Mouse (Mus musculus): Measurements from ENCODE around the gene Snx21. TPM values are rescaled to one million over a fixed set of nuclear protein-coding genes. Genes with fewer than 3 reads are reported as not detected.
A peak's percentile ranks its signal among the peaks of the same experiment; 100 is the strongest.

Gene Snx21
- polyA plus RNA-seq, 1 experiment from 2014 or later = 25.0 TPM

DNA sequence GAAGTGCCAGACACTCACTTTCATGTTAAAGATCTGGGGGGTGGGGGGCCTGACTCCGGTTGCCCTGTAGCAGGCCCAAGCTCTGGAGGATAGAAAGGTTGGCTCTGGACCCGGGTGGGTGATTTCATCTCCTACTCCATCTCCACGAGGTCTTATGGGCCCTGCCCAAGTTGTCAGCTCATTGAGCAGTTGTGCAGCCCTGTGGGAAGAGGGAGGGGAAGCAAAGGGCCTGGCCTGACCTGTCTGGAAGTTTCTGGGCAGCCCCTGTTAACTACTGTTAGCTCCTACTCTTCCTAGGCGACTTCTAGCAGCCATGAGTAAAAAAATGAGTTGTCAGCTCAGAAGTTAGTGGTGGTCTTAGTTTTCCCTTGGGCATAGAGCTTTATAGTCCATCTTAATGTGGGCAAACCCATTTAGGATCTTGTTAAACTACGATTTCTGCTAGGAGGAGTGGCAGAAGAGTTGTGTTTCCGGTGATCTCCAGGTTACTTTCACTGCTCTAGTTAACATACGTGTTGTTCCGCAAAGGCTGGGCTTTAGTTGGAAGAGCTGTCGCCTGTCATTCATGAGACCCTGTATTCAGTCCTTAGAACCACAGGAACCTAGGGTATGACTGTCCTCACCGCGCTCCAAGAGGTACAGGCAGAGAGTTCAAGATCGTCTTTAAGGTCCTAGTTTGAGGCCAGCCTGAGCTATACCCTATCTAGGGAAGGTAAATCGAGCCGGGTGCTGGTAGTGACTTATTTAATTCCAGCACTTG, 12.2 kb upstream of the Snx21 start:
- ATAC-seq (ENCODE audit: insufficient number of reproducible peaks, insufficient read depth, low FRiP score, low TSS enrichment, low read depth) = no peak
- H3K36me3 ChIP-seq = peaks cover 19% of the 10 kb centered on the region
- no peaks in the 10 kb centered on the region for H3K27me3 ChIP-seq
- H3K4me2 ChIP-seq = no peak overlapping the region
- H3K4me1 ChIP-seq = peaks cover 24% of the 10 kb centered on the region
- H3K9me3 ChIP-seq = no peaks in the 10 kb centered on the region
- H3K4me3 ChIP-seq = no peak overlapping the region
- no peak overlapping the region for H3K9ac ChIP-seq
- 76% methylated on average over 14 of the region's 14 CpGs for WGBS
- no peak overlapping the region for H3K27ac ChIP-seq

DNA sequence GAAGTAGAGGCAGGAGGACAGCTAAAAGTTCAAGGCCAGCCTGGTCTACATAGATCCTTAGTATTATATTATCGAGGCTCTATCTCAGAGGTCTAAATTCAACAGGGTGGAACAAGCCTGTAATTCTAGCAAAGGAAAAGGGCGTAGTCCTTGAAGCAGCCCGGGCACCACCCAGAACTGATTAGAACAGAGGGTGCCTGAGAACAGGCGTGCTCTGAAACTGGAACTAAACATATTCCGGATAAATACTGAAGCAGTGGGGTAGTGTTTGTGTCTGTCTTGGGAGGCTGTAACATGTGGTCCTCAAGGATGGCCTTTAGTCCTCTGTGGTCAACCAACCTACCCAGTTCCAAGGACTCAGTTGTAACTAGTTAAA, 11.6 kb upstream of the Snx21 start:
- no peak for ATAC-seq (ENCODE audit: insufficient number of reproducible peaks, insufficient read depth, low FRiP score, low TSS enrichment, low read depth)
- no peak overlapping the region for H3K4me2 ChIP-seq
- H3K9ac ChIP-seq = no peak overlapping the region
- no peak overlapping the region for H3K4me3 ChIP-seq
- no peaks in the 10 kb centered on the region for H3K27me3 ChIP-seq
- peaks cover 19% of the 10 kb centered on the region for H3K36me3 ChIP-seq
- H3K27ac ChIP-seq = no peak overlapping the region
- peaks cover 24% of the 10 kb centered on the region for H3K4me1 ChIP-seq
- no peaks in the 10 kb centered on the region for H3K9me3 ChIP-seq
- 85% methylated on average over 5 of the region's 5 CpGs for WGBS

DNA sequence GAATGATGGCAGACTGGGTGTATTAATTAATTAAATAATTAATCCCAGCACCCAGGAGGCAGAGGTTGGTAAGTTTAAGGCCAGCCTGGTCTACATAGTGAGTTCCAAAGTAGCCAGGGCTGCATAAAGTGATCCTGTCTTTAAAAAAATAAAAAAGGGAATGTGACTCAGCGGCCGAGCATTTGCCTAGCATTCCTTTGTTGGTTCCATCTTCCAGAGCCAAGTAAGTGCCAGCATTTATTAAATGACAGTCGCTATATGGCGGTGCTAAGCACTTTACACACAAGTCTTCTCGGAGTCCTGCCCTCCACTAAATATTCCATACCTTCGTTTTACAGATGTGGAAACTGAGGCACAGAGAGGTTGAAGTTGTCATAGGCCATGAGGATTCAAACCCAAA, 9.5 kb upstream of the Snx21 start:
- Histone ChIP-seq H3K36me3 (peaks cover 18% of the 10 kb centered on the region), H3K27me3 (no peaks in the 10 kb centered on the region), H3K4me3 (no peak overlapping the region), H3K4me1 (peaks cover 11% of the 10 kb centered on the region), H3K27ac (no peak overlapping the region), H3K9ac (no peak overlapping the region), H3K9me3 (no peaks in the 10 kb centered on the region), H3K4me2 (no peak overlapping the region)
- ATAC-seq (ENCODE audit: insufficient number of reproducible peaks, insufficient read depth, low FRiP score, low TSS enrichment, low read depth) = no peak
- 88% methylated on average over 6 of the region's 6 CpGs for WGBS

DNA sequence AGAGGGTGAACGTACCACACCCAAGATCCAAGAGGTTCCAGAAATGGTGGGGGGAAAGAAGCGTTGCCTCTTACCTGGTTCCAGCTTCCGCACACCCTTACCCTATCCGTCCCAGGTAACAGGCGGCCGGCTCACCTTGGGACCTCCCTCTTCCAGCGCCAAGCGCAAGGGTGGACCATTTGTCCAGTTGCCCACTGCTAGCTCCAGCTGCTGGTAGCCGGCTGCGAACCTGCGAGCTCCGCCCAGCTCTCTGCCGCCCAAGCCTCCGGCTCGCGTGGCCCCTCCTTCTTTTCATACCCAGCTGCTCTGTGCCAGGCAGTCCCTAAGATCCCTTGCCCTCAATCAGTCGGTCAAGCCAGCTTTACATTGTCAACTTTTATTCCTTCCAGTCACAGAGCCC, 8.8 kb upstream of the Snx21 start:
- Histone ChIP-seq H3K4me3 (no peak overlapping the region), H3K9ac (no peak overlapping the region), H3K27ac (no peak overlapping the region), H3K9me3 (no peaks in the 10 kb centered on the region), H3K27me3 (no peaks in the 10 kb centered on the region), H3K4me1 (peaks cover 5% of the 10 kb centered on the region), H3K36me3 (peaks cover 12% of the 10 kb centered on the region), H3K4me2 (no peak overlapping the region)
- no peak for ATAC-seq (ENCODE audit: insufficient number of reproducible peaks, insufficient read depth, low FRiP score, low TSS enrichment, low read depth)
- 64% methylated on average over 17 of the region's 17 CpGs for WGBS

DNA sequence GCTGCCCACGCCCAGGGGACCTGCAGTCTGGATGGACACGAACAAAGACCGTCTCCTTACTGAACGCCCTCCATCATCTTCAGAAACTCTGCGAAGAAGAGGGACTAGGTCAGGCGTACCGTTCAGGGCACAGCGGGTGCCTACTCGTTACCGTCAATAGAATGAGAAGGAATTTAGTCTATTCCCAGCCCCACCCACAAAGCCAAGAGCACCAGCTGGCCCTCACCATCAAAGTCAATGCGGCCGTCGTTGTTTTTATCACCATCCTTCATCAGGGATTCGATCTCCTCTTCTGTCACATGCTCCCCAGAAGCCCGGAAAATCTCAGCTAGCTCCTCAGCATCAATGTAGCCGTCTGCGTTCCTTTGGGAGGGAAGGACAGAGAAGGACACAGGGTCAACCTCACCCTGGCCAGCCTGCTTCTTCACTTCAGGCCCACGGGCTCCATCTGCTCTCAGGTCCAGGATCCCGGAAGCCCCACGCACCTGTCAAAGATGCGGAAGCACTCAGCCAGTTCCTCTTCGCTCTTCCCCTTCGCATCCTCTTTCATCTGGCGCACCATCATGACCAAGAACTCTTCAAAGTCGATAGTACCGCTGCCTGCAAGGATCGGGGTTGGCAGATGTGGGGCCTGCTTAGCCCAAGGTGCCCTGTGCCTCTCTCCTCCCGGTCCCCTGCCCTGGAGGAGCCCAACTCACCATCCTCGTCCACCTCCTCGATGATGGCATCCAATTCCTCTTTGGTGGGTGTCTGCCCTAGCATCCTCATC, 8.2 kb upstream of the Snx21 start:
- Histone ChIP-seq H3K9me3 (no peaks in the 10 kb centered on the region), H3K27me3 (no peaks in the 10 kb centered on the region), H3K4me1 (no peaks in the 10 kb centered on the region; the same call in 1 of the 2 replicates), H3K36me3 (0 out of 2 replicates have a peak, but pooled peaks cover 5% of the 10 kb centered on the region), H3K9ac (no peak overlapping the region), H3K27ac (no peak overlapping the region), H3K4me3 (no peak overlapping the region), H3K4me2 (no peak overlapping the region)
- WGBS = 82% methylated on average over 30 of the region's 30 CpGs
- no peak for ATAC-seq (ENCODE audit: insufficient number of reproducible peaks, insufficient read depth, low FRiP score, low TSS enrichment, low read depth)

DNA sequence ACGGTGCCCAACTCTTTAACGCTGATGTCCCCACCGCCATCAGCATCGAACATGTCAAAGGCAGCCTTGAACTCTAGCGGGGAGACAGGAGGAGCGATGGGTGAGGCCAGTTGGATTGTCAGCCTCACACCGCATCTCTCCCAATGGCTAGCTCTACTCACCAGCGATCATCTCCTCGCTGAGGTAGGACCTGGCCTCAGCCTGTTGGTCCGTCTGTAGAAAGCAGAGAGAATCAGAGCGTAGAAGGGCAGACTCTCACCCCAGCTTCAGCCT, 7.7 kb upstream of the Snx21 start:
- Histone ChIP-seq H3K4me3 (no peak overlapping the region), H3K9ac (no peak overlapping the region), H3K9me3 (no peaks in the 10 kb centered on the region), H3K27me3 (no peaks in the 10 kb centered on the region), H3K36me3 (0 out of 2 replicates have a peak, but pooled peaks cover under 1% of the 10 kb centered on the region), H3K4me2 (no peak overlapping the region), H3K27ac (no peak overlapping the region), H3K4me1 (no peaks in the 10 kb centered on the region)
- WGBS = 94% methylated on average over 11 of the region's 11 CpGs
- ATAC-seq (ENCODE audit: insufficient number of reproducible peaks, insufficient read depth, low FRiP score, low TSS enrichment, low read depth) = no peak

DNA sequence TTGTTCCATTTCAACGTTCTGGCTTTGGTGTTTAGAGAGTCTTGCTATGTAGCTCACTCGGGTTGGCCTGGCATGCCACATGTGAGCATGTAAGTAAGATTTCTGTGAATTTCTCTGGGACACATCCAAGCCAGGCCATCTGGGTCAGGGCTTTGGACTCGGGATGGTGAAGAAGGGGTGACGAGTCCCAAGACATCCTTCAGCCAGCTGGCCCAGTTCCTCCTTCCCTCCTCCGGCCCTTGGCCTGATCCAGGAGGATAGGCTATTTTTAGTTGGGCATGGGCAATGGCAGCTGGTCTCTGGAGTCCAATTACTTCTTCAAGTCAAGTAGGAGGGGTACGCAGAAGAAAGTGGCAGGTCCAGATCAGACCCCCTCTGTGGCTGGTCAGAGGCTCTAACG, 6.8 kb upstream of the Snx21 start:
- Histone ChIP-seq H3K4me2 (no peak overlapping the region), H3K4me3 (no peak overlapping the region), H3K4me1 (no peaks in the 10 kb centered on the region), H3K27ac (no peak overlapping the region), H3K9me3 (no peaks in the 10 kb centered on the region), H3K27me3 (no peaks in the 10 kb centered on the region), H3K9ac (no peak overlapping the region), H3K36me3 (no peaks in the 10 kb centered on the region)
- ATAC-seq (ENCODE audit: insufficient number of reproducible peaks, insufficient read depth, low FRiP score, low TSS enrichment, low read depth) = no peak
- 80% methylated on average over 7 of the region's 7 CpGs for WGBS

DNA sequence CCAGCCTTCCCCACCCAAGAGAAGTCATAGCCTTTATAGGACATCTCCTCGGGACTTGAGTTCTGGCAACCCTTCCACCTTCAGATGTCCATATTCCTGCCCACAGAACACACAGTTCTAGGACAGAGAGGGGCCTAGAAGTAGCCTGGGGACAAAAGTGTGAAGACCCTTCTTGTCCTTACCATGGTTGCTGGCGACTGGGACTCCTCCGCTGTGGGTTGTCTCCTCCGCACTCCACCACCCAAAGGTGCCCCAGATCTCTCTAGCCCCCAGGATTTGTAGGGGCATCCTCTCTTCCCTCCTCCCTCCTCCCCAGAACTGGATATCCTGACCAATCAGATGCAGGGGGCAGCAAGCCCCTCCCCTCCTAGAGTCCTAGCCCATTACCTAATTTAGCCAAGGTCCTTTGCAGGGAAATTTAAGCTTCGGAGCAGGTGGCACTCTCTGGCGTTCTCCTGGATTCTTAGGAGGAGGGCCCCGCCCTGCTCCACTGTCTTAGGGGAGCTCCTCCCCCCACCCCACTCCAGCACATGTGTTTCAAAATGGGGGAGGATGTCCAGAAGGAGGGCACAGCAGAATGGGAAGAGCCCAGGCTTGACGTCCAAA, 6.0 kb upstream of the Snx21 start, which contains the start of gene Tnnc2:
Gene Tnnc2, minus strand, starts transcription at position 487 of the 606 bp plus-strand sequence.
- no peak within 1 kb of the TSS for H3K9ac ChIP-seq
- WGBS = 65% methylated on average over 8 of the region's 8 CpGs
- H3K27ac ChIP-seq = no peak within 1 kb of the TSS
- H3K4me2 ChIP-seq = no peak within 1 kb of the TSS
- no peak within 1 kb of the TSS for H3K4me3 ChIP-seq
- ATAC-seq (ENCODE audit: insufficient number of reproducible peaks, insufficient read depth, low FRiP score, low TSS enrichment, low read depth) = no peak
- no peaks in the 10 kb centered on the region for H3K36me3 ChIP-seq
- H3K4me1 ChIP-seq = peaks cover 2% of the 10 kb centered on the region
- H3K9me3 ChIP-seq = no peaks in the 10 kb centered on the region
- no peaks in the 10 kb centered on the region for H3K27me3 ChIP-seq

DNA sequence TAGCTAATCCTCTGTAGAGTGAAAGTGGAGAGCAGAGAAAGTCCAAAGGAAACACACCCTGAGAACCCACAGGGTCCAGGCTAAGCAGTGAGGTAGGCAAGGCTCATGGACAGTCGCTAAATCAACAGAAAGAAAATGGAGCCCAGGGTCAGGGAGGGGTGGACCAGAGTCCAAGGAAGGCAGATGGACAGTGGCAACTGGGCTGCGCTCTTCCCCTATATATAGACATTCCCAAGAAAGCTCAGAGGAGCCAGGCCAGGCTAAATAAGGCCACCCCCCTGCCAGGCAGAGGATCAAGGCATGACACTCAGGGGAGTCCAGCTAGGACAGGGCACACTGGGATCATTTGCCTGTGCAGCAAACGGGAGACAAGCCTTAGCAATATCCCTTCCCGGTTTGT, 3.7 kb upstream of the Snx21 start:
- H3K36me3 ChIP-seq = no peaks in the 10 kb centered on the region
- no peak overlapping the region for H3K9ac ChIP-seq
- no peaks in the 10 kb centered on the region for H3K9me3 ChIP-seq
- peaks cover 17% of the 10 kb centered on the region for H3K4me1 ChIP-seq
- H3K27me3 ChIP-seq = no peaks in the 10 kb centered on the region
- no peak overlapping the region for H3K27ac ChIP-seq
- no peak overlapping the region for H3K4me3 ChIP-seq
- WGBS = 77% methylated on average over 4 of the region's 4 CpGs
- no peak for ATAC-seq (ENCODE audit: insufficient number of reproducible peaks, insufficient read depth, low FRiP score, low TSS enrichment, low read depth)
- H3K4me2 ChIP-seq = no peak overlapping the region

DNA sequence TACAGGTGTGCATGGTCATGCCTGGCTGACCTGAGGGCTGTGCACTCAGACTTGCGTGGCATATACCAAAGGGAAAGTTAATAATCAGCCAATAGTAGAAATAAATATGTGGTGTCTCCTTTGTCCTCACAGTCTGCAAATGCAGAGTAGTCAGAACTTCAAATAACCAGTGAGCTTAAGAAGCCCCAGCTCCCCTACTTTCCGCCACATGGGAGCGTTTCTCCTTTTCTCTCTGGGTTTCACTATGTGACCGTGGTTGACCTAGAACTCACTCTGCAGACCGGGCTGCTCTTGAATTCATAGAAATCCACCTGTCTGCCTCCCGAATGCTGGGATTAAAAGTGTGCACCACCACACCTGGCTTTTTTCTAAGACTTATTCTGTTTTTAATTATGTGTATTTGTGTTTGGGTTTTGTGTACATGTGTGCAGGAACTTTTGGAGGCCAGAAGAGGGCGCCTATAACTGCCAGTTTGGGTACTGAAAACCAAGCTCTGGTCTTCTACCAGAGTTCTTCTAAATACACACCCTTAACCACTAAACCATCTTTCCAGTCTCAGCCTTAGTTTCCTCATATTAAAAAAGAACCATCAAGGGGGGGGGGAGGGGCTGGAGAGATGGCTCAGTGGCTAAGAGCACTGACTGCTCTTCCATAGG, 1.6 kb upstream of the Snx21 start:
- Histone ChIP-seq H3K27me3 (no peaks in the 10 kb centered on the region), H3K4me2 (no peak overlapping the region), H3K27ac (no peak overlapping the region), H3K4me1 (peaks cover 35% of the 10 kb centered on the region), H3K36me3 (peaks cover 7% of the 10 kb centered on the region), H3K9ac (no peak overlapping the region), H3K9me3 (no peaks in the 10 kb centered on the region), H3K4me3 (no peak overlapping the region)
- 77% methylated on average over 7 of the region's 7 CpGs for WGBS
- no peak for ATAC-seq (ENCODE audit: insufficient number of reproducible peaks, insufficient read depth, low FRiP score, low TSS enrichment, low read depth)

DNA sequence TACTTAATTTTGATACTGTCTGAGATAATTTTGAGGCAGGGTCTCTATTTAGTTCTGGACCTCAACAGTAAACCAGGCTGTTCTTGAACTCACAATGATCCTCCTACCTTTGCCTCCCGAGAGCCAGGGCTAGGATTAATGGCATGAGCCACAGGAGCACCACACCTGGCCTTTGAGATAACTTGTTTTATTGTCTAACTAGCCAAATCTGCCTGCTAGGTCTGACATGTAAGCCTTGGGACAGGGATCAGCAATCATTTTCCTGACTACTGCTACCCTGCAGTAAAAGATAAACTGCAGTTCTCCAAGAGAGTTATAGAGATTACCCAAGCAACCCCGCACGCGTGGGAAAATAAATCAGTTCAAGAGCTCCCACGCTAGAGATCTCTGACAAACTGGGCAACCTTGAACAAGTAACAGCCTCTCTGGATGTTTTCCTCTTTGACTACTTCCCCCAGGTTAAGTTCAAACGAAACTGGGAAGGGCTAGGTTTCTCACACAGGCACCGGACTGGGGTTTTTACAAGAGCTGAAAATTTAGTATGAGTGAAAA, 678 bp upstream of the Snx21 start:
- H3K9ac ChIP-seq = peak overlapping the region; percentile 85
- WGBS = 9% methylated on average over 7 of the region's 7 CpGs
- no peaks in the 10 kb centered on the region for H3K27me3 ChIP-seq
- H3K27ac ChIP-seq = peak overlapping the region; percentile 84
- peaks cover 35% of the 10 kb centered on the region for H3K4me1 ChIP-seq
- H3K4me3 ChIP-seq = peak overlapping the region; percentile 72
- no peak for ATAC-seq (ENCODE audit: insufficient number of reproducible peaks, insufficient read depth, low FRiP score, low TSS enrichment, low read depth)
- H3K36me3 ChIP-seq = peaks cover 8% of the 10 kb centered on the region
- H3K4me2 ChIP-seq = peak overlapping the region; percentile 89
- H3K9me3 ChIP-seq = no peaks in the 10 kb centered on the region
